Mouse (Mus musculus) myocyte (in vitro differentiated cells): ENCODE data around the gene 1700088E04Rik.

ENCODE experiments used
- POLR2A ChIP-seq: IDR thresholded peaks from one replicate; pipeline ENCODE4 v1.6.1; 2011; ENCODE audit warnings: low read depth, mild to moderate bottlenecking, control low read depth, moderate library complexity; ENCODE audit not compliant: insufficient read length
- TCF3 ChIP-seq: IDR thresholded peaks from one replicate; pipeline ENCODE4 v1.6.1; 2011; ENCODE audit warnings: low read depth, control low read depth; ENCODE audit not compliant: insufficient read length

DNA sequence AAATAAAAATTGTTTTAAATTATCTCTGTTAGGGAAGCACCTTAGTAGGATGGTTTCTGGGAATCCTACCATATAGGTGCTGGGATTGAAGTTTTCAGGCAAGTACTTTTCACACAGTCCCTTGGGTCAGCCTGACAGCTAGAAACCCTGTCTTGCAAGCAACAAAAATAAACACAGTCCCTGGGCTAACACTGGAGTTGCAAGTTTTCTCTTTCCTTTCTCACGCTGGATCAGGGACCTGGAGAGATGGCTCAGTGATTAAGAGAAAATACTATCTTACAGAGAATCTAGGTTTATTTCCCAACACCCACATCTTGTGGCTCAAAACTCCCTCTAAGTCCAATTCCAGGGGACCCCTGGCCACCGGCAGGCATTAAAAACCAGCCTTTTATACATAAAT lies 43.9 kb downstream of the 1700088E04Rik start:
- TF ChIP-seq POLR2A (no peak), TCF3 (no peak)
